Mouse (Mus musculus): ENCODE results near the gene Zswim8. TPM values are rescaled to one million over a fixed set of nuclear protein-coding genes. Genes with fewer than 3 reads are reported as not detected.

The Zswim8 gene
- polyA plus RNA-seq, 1 experiment from 2014 or later: 4.6 TPM

DNA sequence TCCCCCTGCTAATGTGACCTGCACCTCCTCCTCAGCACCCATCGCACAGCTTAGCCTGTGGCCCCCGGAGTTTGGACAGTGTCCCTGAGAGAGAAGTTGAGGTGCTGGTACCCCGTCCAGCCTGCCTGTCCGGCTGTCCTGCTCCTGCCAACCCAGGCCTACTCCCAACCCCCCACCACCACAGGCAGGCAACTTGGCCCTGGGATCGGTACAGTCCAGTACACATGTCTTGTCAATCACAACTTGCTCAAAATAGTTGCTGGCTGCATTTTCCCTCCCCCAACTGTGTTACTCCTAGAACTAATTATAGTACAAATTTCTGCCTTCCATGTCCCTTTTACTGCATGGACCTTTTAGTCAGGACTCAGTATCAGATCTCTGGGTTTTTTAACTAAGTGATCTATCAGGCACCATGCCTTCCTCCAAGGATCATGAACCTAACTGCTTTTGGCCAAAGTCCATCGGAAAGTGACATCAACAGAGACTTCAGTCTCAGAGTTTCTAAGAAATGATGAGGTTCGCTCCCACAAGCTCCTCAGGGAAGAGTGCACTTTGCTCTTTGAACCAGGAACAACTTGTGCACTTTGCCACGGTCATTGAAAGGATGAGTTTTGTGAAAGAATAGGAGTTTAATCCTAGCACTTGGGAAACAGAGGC lies 39.1 kb upstream of the Zswim8 start, which contains the start of gene Synpo2l:
Synpo2l (minus strand) TSS at position 201 of the 657 bp plus-strand sequence.
- DNase-seq: no peak

DNA sequence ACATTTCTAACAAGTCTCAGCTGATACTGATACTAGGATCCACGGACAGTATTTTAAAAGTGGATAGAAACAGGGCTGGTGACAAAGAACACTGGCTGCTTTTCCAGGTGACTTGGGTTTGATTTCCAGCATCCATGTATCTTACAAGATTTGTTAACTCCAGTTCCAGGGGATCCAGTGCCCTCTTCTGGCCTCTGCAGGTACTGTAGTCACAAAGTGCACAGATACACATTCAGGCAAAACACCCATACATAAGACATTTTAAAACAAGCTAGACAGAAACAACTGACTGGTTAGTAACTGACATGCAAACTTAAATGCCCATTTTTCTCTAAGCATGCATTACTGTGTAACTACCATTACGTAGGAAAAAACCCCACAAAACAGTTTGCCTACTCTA lies 34.4 kb upstream of the Zswim8 start:
- DNase-seq (peak; percentile 38), ATAC-seq (ENCODE audit: low read depth) (no peak)
- Histone ChIP-seq H3K9me3 (replicated peaks) (no peaks in the 10 kb centered on the region), H3K4me2 (no peak overlapping the region), H3K27ac (peak overlapping the region; percentile 72), H3K9ac (no peak overlapping the region), H3K36me3 (peaks cover 24% of the 10 kb centered on the region), H3K27me3 (peaks cover 24% of the 10 kb centered on the region), H3K4me3 (replicated peaks) (no peak overlapping the region), H3K4me1 (replicated peaks) (peaks cover 25% of the 10 kb centered on the region)
- WGBS (ENCODE audit: insufficient replicate concordance): 86% methylated on average over 2 of the region's 2 CpGs

More for the DNA sequence above, 39.1 kb upstream of the Zswim8 start, which contains the start of gene Synpo2l:
- Histone ChIP-seq H3K4me3 (replicated peaks) (no peak within 1 kb of the TSS), H3K9ac (no peak within 1 kb of the TSS), H3K36me3 (no peaks in the 10 kb centered on the region), H3K4me2 (no peak within 1 kb of the TSS), H3K27me3 (peaks cover 65% of the 10 kb centered on the region), H3K27ac (no peak within 1 kb of the TSS), H3K4me1 (replicated peaks) (peaks cover 7% of the 10 kb centered on the region; the same call in 1 of the 2 replicates), H3K9me3 (replicated peaks) (no peaks in the 10 kb centered on the region)
- WGBS (ENCODE audit: insufficient replicate concordance): 58% methylated on average over 8 of the region's 8 CpGs
- no peak for ATAC-seq (ENCODE audit: low read depth)

DNA sequence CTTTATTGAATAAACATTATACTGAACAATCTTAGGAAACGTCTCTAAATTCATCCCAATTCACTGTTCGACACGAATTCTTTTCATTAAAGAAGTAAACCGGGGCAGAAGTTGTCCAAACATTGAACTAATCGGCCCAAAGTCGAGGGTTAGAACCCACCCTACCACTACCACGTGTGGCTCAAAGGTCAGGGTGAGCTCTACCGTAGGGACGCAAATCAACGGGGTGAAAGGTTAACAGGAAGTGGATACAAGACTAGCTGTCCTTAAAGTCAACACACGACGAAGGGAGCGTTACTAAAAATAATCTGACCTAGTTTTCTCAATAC lies 33.7 kb upstream of the Zswim8 start:
- Histone ChIP-seq H3K27me3 (peaks cover 17% of the 10 kb centered on the region), H3K36me3 (peaks cover 31% of the 10 kb centered on the region), H3K4me1 (replicated peaks) (peaks cover 25% of the 10 kb centered on the region), H3K9me3 (replicated peaks) (no peaks in the 10 kb centered on the region), H3K9ac (peak overlapping the region; percentile 53), H3K4me3 (replicated peaks) (peak overlapping the region; percentile 94), H3K27ac (peak overlapping the region; percentile 72), H3K4me2 (peak overlapping the region; percentile 70)
- WGBS (ENCODE audit: insufficient replicate concordance): 10% methylated on average over 13 of the region's 13 CpGs
- DNase-seq: no peak
- ATAC-seq (ENCODE audit: low read depth): peak; percentile 71

DNA sequence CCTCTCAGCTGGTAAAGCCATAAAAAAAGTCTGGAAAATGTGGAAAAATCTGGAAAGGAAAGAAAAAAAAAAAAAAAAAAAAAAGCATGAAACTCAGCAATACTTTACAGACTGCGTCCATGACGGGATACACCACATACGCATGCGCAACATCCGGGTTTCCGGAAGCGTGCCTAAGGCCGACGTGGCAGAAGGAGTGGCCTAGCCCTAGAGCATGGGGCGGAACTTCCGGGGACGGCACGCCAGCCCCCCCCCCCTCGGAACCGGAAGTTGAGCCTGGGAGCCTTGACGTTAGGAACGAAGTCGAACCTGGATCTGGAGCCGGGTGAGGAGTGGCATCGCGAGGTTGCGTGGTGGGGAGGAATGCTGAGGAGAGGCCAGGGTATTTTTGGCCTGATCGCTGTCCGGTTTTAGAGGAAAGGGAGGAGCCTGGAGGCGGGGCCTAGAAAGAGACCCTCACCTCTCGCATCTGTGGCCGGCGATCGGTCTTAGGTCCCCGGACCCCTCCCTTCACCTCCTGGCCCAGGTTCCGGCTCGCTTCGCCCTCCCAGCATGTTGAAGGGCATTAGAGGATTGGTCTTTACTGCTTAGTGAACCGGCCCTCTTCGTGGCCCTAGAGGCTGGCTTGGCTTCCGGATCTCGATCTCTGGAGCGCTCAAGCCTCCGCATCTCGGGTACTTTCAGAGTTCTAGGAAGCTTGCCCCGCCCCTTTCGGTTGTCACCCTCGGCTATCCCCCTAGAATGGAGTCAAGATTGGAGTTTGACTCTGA lies 33.1 kb upstream of the Zswim8 start, which contains the start of gene Sec24c:
Sec24c (plus strand) TSS at position 245 of the 770 bp plus-strand sequence.
- H3K27ac ChIP-seq: peak within 1 kb of the TSS; percentile 90
- H3K9ac ChIP-seq: peak within 1 kb of the TSS; percentile 86
- DNase-seq (peak; percentile 97), ATAC-seq (ENCODE audit: low read depth) (peak; percentile 96)
- no peaks in the 10 kb centered on the region for H3K9me3 ChIP-seq (replicated peaks)
- peaks cover 25% of the 10 kb centered on the region for H3K4me1 ChIP-seq (replicated peaks)
- H3K27me3 ChIP-seq: peaks cover 12% of the 10 kb centered on the region
- peaks cover 37% of the 10 kb centered on the region for H3K36me3 ChIP-seq
- peak within 1 kb of the TSS; percentile 94 for H3K4me3 ChIP-seq (replicated peaks)
- H3K4me2 ChIP-seq: peak within 1 kb of the TSS; percentile 90
- under 1% methylated on average over 43 of the region's 43 CpGs for WGBS (ENCODE audit: insufficient replicate concordance)

DNA sequence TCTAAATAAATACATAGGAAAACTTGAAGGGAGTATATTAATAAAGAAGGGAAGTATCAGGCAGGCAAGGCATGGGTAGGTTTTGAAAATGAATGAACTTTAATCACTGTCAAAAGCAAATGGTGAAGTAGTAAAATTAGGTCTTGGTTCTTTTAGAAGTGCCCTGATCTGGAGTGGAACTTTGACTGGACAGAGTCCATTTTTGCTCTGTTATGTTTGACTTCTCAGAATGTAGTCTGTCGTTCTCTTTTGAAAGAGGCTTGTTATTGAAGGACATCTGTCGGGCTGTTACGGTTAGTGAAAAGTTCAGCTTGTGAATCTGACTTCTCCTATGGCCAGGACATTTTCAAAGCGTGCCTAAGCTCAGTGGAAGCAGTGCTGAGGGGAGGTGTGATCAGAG lies 29.4 kb upstream of the Zswim8 start:
- H3K27ac ChIP-seq: no peak overlapping the region
- no peaks in the 10 kb centered on the region for H3K27me3 ChIP-seq
- no peak for DNase-seq

DNA sequence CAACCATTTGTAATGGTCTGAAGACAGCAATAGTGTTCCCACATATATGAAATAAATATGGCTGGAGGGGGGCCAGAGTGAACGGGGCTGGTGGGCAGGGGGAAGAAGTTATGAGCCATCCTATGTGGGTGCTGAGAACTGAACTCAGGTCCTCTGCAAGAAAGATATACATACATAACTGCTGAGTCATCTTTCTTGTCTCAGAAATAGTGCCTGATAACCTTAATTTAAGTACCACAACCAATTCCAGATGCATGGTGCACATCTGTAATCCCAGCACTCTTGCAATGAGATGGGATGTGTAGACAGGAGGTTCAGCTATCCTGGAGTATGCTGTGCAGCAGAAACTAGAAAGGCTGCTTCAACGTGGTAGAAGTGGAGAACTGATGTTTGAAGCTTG lies 25.6 kb upstream of the Zswim8 start:
- no peak overlapping the region for H3K27ac ChIP-seq
- H3K27me3 ChIP-seq: no peaks in the 10 kb centered on the region
- DNase-seq (no peak), ATAC-seq (ENCODE audit: low read depth) (no peak)
- H3K4me3 ChIP-seq (replicated peaks): no peak overlapping the region
- WGBS (ENCODE audit: insufficient replicate concordance): 69% methylated on average over 2 of the region's 2 CpGs
- peaks cover 11% of the 10 kb centered on the region; the same call in 1 of the 2 replicates for H3K4me1 ChIP-seq (replicated peaks)
- no peak overlapping the region for H3K4me2 ChIP-seq
- H3K9me3 ChIP-seq (replicated peaks): no peaks in the 10 kb centered on the region
- no peak overlapping the region for H3K9ac ChIP-seq
- H3K36me3 ChIP-seq: peaks cover 99% of the 10 kb centered on the region

More for the DNA sequence above, 29.4 kb upstream of the Zswim8 start:
- peaks cover 30% of the 10 kb centered on the region for H3K4me1 ChIP-seq (replicated peaks)
- ATAC-seq (ENCODE audit: low read depth): no peak
- no peak overlapping the region for H3K4me3 ChIP-seq (replicated peaks)
- 77% methylated on average over 4 of the region's 4 CpGs for WGBS (ENCODE audit: insufficient replicate concordance)
- H3K9ac ChIP-seq: no peak overlapping the region
- H3K36me3 ChIP-seq: peaks cover 73% of the 10 kb centered on the region
- H3K9me3 ChIP-seq (replicated peaks): no peaks in the 10 kb centered on the region
- H3K4me2 ChIP-seq: no peak overlapping the region

DNA sequence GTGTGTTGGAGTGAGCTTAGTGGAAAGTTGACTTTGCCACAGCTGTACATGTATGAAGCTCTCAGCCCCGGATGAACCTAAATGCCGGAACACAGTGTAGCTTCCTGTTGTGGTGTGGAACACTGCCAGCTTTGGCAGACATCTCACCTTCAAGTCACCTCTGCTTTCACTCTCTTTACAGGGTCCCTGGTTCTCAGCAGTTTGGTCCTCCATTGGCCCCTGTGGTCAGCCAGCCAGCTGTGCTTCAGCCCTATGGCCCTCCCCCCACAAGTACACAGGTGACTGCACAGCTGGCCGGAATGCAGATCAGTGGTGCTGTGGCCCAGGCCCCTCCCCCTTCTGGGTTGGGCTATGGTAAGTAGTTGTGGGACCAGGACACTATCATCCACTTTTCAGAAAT lies 24.9 kb upstream of the Zswim8 start:
- Histone ChIP-seq H3K9me3 (replicated peaks) (no peaks in the 10 kb centered on the region), H3K27ac (no peak overlapping the region), H3K36me3 (peaks cover 99% of the 10 kb centered on the region), H3K9ac (no peak overlapping the region), H3K27me3 (no peaks in the 10 kb centered on the region), H3K4me1 (replicated peaks) (peaks cover 11% of the 10 kb centered on the region; the same call in 1 of the 2 replicates), H3K4me2 (no peak overlapping the region), H3K4me3 (replicated peaks) (no peak overlapping the region)
- 63% methylated on average over 3 of the region's 3 CpGs for WGBS (ENCODE audit: insufficient replicate concordance)
- DNase-seq: no peak
- ATAC-seq (ENCODE audit: low read depth): 0 out of 2 replicates have a peak, but pooled peaks have one; percentile 36

DNA sequence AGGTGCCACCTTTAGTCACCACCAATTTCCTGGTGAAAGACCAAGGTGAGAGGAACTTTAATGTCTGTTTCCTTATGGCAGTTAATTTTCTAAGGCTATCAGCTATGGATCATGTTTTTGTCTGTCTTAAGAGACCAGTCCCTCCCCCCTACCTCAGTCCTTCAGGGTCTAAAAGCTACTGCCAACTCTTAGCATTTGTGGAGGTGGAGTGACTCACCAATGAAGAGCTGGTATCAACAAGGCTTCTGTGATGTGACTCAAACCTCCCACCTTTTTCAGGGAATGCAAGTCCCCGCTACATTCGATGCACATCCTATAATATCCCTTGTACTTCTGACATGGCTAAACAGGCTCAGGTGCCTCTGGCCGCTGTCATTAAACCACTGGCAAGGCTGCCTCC lies 20.8 kb upstream of the Zswim8 start:
- Histone ChIP-seq H3K9ac (no peak overlapping the region), H3K27ac (no peak overlapping the region), H3K27me3 (no peaks in the 10 kb centered on the region), H3K4me2 (no peak overlapping the region), H3K36me3 (peaks cover 100% of the 10 kb centered on the region), H3K4me3 (replicated peaks) (no peak overlapping the region), H3K9me3 (replicated peaks) (no peaks in the 10 kb centered on the region), H3K4me1 (replicated peaks) (peaks cover 10% of the 10 kb centered on the region; the same call in 1 of the 2 replicates)
- ATAC-seq (ENCODE audit: low read depth): no peak
- 86% methylated on average over 3 of the region's 3 CpGs for WGBS (ENCODE audit: insufficient replicate concordance)
- no peak for DNase-seq

DNA sequence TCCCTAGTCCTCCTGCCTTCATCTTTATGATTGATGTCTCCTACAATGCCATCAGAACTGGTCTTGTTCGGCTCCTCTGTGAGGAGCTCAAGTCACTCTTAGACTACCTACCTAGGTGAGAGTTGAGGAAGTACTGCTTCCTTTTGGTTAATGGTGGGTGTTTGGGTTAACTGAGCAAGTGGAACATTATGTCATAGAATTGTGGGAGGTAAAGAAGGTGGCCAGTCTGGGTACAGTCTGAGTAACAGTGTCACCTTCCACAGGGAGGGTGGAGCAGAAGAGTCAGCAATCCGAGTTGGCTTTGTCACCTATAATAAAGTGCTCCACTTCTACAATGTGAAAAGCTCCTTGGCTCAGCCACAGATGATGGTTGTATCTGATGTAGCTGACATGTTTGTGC lies 18.3 kb upstream of the Zswim8 start:
- no peak overlapping the region for H3K4me3 ChIP-seq (replicated peaks)
- H3K4me1 ChIP-seq (replicated peaks): peaks cover 7% of the 10 kb centered on the region
- no peaks in the 10 kb centered on the region for H3K9me3 ChIP-seq (replicated peaks)
- H3K36me3 ChIP-seq: peaks cover 100% of the 10 kb centered on the region
- ATAC-seq (ENCODE audit: low read depth) (no peak), DNase-seq (no peak)
- H3K27ac ChIP-seq: no peak overlapping the region
- WGBS (ENCODE audit: insufficient replicate concordance): 75% methylated on average over 2 of the region's 2 CpGs
- H3K4me2 ChIP-seq: no peak overlapping the region
- 0 out of 2 replicates have a peak overlapping the region, but pooled peaks have one; percentile 2 for H3K9ac ChIP-seq
- no peaks in the 10 kb centered on the region for H3K27me3 ChIP-seq

DNA sequence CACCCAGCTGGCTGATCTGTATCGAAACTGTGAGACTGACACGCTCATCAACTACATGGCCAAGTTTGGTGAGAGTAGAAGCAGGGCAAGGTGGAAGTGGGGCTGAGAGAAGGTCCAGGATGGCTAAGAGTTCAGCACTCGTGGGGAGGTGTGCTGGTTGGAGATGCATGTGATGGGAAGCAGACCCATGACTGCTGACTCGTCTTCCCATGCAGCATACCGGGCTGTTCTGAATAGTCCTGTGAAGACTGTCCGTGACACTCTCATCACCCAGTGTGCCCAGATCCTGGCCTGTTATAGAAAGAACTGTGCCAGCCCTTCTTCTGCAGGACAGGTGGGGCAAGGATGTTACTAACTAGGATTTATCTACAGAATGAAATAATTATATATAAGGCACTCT lies 15.6 kb upstream of the Zswim8 start:
- Histone ChIP-seq H3K4me2 (no peak overlapping the region), H3K27me3 (no peaks in the 10 kb centered on the region), H3K9me3 (replicated peaks) (no peaks in the 10 kb centered on the region), H3K27ac (no peak overlapping the region; the same call in 1 of the 2 replicates), H3K4me1 (replicated peaks) (peaks cover 28% of the 10 kb centered on the region), H3K4me3 (replicated peaks) (no peak overlapping the region), H3K9ac (no peak overlapping the region), H3K36me3 (peaks cover 78% of the 10 kb centered on the region)
- WGBS (ENCODE audit: insufficient replicate concordance): 86% methylated on average over 6 of the region's 6 CpGs
- no peak for ATAC-seq (ENCODE audit: low read depth)
- DNase-seq: no peak

DNA sequence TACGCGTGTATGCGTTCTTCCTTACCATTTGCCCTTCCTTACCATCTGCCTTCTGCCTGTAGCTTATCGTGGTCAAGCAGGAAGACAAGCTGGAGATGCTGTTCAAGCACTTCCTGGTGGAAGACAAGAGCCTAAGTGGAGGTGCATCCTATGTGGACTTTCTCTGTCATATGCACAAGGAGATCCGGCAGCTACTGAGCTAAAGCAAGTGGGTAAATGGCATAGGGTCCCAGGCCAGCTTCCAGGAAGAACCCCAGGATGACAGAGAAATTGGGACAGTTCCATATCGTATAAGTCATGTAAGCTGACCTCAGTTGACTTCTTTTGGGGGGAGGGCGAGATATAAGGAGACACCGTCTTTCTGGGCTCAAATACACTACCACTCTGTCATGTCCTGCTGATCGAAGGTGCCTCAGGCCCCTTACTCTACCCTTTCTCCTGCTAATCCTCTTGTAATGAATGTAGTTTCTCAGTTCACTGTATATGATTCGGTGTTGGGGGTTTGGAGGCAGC lies 13.7 kb upstream of the Zswim8 start:
- H3K27ac ChIP-seq: peak overlapping the region; percentile 93
- DNase-seq: no peak
- H3K27me3 ChIP-seq: no peaks in the 10 kb centered on the region
- peak overlapping the region; percentile 95; the same call in 1 of the 2 replicates for H3K4me3 ChIP-seq (replicated peaks)
- peaks cover 67% of the 10 kb centered on the region for H3K36me3 ChIP-seq
- peak overlapping the region; percentile 87; the same call in 1 of the 2 replicates for H3K4me2 ChIP-seq
- H3K4me1 ChIP-seq (replicated peaks): peaks cover 46% of the 10 kb centered on the region
- H3K9me3 ChIP-seq (replicated peaks): no peaks in the 10 kb centered on the region
- WGBS (ENCODE audit: insufficient replicate concordance): 75% methylated on average over 10 of the region's 10 CpGs
- no peak for ATAC-seq (ENCODE audit: low read depth)
- peak overlapping the region; percentile 94; the same call in 1 of the 2 replicates for H3K9ac ChIP-seq
